Mouse (Mus musculus): Measurements from ENCODE around the gene Akip1.

DNA sequence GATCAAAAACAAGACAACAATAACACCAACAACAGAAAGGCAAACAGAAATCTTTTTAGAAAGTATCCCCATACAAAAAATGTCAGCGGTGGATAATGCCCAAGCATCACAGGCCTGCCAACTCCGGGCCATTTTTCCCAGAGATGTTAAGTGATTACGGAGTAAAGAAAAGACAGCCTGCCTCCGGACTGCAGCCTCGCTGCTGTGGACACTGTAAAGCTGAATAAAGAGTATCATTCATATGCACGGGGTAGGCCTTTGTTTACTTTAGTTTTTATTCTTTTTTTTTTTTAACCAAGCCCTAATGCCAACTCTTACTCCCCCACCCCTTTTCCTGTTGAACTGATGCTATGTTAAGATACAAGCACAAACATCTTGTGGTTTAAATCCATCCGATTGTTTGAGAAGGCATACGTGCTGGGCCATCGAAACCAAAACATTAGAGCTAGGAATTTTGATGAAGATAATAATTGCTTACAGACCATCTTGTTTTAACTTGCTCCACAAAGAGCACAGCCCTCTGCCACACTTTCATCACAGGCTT is 16.8 kb upstream of the Akip1 start:
- TF ChIP-seq CTCF (IDR thresholded peaks at IDR 0.05; ENCODE audit: low read depth, low read length), result no peak
- TF ChIP-seq POLR2A (IDR thresholded peaks at IDR 0.05; ENCODE audit: borderline replicate concordance, low read depth, low read length), result no peak

Data from bone marrow macrophage, adult 2 months (primary cell).